Mouse (Mus musculus) hindlimb bud, embryonic 11.5 days (tissue): Measurements from ENCODE around the gene Ttc7.
A peak's percentile ranks its signal among the peaks of the same experiment; 100 is the strongest.

Experiments used
- DNase-seq: peaks from one replicate; pipeline ENCODE4 v3.0.0-alpha.2; 2012; ENCODE audit warnings: low read depth, low spot score; ENCODE audit errors: extremely low spot score

Gene Ttc7

GRCm38 (mm10) chr17:87334162-87334561, 51.5 kb downstream of the Ttc7 start:
- DNase-seq: no peak

DNA sequence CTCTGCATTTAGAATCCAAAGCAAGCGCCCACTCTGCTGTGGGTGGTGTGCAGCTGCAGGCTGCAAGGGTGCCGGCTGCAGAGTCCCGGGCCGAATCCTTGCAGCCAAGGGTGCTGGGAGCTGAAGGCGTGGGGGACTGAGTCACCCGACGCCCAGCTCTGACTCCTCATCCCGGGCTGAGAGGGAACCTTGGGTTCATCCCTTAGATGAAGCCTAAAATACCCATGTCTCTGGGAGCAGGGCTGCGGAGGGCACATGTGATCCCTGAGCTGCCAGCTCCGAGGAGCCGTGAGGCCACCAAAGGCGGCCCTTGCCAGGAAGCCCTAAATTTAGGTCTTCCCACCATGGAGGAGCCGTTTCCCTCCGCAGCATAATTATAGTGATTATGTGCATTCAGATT, 52.5 kb downstream of the Ttc7 start:
- no peak for DNase-seq

GRCm38 (mm10) chr17:87335727-87336126, 53.0 kb downstream of the Ttc7 start:
- DNase-seq: no peak

- no peak for DNase-seq
Observed at GRCm38 (mm10) chr17:87336910-87337309, 54.2 kb downstream of the Ttc7 start.

GRCm38 (mm10) chr17:87337683-87338082, 55.0 kb downstream of the Ttc7 start:
- DNase-seq: no peak

DNA sequence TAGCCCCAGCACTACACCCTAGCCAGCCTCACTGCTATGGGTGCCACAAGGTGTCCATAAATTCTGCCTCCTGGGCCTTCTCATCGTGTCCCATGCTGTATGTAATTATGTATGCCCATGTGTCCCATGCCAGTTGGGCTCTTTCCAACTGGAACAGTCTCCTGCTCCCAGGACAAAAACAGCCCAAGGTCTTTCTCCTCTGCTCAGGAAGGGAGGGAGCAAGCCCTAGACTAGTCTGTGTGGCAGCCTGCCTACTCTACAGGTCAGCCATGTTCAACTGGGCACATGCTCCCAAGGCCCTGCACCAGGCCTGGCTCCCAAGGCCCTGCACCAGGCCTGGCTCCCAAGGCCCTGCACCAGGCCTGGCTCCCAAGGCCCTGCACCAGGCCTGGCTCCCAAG, 56.4 kb downstream of the Ttc7 start:
- no peak for DNase-seq

GRCm38 (mm10) chr17:87343060-87343703, 60.5 kb downstream of the Ttc7 start:
- no peak for DNase-seq

DNA sequence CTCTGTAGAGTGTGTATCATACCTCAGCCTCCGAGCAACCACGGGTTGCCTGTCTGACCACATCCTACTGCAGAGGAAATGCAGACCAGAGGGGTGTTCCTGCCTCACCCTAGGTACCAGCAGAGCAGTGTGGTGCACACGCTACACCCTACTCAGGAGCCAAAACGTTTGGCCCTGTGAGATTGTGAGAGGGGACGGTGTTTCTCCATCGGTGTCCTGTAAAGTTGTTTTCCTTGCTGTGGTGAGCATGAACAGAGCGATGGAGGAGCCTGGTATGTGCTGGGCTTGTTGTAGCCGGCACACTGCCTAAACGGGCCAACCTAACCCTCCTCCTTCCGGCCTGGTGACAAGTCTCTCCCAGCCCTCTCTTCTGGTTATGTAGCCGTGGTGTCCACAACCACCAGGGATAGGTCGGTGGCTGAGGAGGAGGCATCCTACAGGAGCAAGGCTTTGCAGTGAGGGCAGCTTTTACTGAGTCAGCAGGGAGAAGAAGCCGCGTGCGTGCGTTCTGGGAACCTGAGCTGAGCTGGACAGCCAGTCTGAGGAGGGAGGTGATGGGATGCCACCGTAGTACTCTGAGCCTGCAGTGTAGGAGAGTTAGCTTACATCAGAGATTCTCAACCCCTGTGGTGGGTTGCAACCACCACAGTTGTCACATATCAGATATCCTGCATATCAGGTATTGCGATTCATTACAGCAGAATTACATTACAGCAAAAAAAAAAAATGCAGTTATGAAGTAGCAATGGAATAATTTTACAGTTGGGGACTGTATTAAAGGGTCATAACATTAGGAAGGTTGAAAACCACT, 62.0 kb downstream of the Ttc7 start:
- DNase-seq: no peak

DNA sequence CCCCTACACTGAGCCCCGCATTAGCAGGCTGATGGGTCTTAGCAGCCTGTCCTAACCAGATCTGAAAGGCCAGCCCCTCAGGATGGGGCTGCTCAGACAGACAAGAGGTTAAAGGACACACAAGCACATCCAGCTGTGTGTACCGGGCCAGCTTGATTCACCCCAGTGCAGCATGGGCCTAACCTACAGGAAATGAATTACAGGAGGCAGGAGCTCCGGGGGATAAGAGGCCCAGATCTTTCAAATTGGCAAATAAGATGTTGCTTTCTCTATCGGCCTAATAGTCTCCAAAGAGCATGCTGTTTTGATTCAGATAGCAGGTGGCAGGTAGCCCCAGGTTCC, 62.5 kb downstream of the Ttc7 start:
- DNase-seq: no peak

DNA sequence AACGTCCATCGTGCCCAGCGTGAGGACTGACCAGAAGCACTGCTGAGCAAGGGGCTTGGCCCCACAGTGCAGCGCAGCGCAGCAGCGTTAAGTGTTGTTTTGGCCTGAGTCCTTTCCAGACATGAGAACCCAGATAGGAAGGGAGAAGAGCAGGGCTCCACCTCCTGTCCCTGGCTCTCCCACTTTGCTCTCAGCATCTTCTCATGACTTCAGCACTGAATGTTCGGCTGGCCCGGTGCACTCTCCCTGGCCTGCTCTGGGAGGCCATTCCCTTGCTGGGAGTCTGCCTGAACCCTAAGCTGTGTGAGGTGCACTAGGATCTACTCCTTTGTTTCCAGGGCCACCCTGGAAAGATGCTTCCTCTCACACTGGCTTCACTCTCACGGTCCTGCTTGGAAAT, 65.7 kb downstream of the Ttc7 start:
- DNase-seq: no peak

DNA sequence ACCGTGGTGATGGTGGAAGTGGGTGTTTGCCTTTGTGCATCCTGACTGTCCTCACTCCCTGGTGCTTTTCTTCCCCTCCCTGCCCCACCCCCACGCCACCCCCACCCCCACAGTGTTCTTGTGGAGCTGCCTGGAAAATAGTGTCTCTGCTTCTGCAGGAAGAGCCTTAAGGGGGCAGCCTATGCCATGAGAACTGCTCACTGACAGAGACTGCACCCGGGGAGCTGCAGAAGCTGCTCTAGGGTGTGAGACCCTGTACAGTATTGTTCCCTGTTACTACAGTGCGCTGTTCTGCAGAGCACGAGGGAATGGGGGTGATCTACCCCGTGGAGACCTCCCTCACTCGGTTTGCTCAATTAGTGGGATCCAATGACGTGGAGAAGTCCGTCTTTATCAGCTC, 66.4 kb downstream of the Ttc7 start:
- DNase-seq: no peak

GRCm38 (mm10) chr17:87349575-87349974, 66.9 kb downstream of the Ttc7 start:
- no peak for DNase-seq

DNA sequence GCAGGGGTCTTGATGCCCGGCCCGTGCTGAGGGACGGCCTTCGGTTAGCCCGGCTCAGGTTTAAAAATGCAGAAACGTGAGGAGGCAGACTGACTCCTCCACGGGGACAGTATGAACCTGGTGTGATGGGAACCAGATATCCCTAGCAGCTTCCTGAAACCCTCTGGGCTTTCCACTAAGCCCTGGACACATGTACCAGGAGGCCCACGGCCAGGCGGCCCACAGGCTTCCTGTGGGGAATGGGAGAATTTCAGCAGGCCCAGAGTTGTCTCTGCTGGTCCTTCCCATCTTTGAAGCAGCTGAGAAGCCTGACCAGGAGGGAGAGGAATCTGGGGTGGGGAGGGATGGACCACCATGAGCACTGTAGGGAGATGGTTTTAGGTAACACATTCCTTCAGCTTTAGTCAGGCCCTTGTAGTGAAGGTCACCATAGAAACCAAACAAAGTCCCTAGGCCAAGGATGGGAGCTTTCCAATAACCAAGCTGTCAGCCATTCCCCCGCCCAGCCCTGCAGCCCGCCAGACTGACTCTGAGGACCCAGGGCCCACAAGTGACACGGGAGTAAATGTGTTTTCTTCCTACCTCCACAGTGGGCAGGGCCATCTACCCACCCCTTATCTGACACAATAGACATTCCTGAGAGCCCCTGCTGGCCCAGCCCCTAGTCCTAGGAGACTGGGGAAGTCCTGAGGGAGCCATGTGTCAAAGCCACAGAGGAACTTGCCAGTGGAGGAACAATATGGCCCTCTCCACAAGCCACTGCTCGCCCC, 68.0 kb downstream of the Ttc7 start:
- no peak for DNase-seq

- DNase-seq: peak; percentile 66
Observed at GRCm38 (mm10) chr17:87351241-87352105, 68.8 kb downstream of the Ttc7 start.

DNA sequence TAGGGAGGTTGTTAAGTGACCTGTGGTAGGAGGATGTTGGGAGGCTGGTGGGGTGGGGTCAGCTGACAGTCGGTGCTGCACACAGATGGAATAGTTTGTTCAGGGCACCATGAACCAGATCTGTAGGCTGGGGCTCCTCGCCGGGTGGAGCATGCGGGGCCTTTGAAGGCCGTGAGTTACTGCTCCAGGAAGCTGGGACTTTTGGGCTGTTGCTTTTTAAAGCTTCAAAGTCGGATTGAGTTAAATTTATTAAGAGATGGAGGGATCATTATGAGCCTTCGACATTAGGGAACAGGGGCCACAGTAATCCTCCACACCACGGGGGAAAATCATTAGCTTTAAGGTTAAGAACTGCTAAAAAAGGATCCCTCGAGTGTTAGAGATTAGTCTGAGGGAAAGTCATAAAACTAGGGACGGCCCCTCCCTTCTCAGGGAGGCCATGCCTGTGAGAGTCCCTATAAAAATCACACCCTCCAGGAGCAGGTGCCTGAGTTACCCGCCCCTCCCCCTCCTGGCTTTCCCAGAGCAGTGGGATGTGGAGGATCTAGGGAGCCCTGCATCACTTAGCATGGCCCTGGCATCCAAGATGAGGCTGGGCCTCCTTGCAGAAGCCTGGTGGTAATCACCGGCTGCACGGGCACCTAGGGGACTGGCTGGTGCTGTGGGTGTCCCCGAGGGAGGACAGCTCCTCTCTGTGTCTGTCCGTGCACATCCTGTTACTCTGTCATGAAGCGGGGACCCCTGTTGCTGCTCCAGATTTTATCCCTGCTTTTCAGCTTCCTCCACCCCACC, 69.6 kb downstream of the Ttc7 start:
- DNase-seq: peak; percentile 77

- peak; percentile 26 for DNase-seq
Observed at GRCm38 (mm10) chr17:87352898-87353225, 70.2 kb downstream of the Ttc7 start.

GRCm38 (mm10) chr17:87353745-87354320, 71.1 kb downstream of the Ttc7 start:
- no peak for DNase-seq

GRCm38 (mm10) chr17:87355456-87355855, 72.8 kb downstream of the Ttc7 start:
- DNase-seq: no peak

- no peak for DNase-seq
Observed at GRCm38 (mm10) chr17:87356261-87356660, 73.6 kb downstream of the Ttc7 start.

DNA sequence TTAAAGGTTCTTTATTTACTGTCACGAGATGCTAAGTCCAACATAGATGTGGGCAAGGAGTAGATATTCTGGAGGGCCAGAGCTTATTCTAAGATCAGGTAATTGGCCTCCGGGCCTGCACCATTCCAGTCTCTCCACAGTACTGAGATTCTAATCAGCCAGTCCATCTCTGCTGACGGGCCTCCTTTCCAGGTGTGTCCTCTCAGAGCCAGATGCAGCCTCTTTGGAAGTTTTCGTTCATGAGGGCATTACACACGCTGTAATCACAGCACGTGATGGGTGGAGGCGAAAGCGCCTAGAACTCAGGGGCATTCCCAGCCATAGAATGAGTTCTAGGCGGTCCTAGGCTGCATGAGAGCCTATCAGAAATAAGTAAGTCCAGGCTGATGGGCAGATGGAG, 74.8 kb downstream of the Ttc7 start:
- DNase-seq: no peak
